ENCODE assay signal across 8 mouse cellular contexts in genomic region chr6:55451771-55452371, GRCm38 (mm10). TPM values are rescaled to one million over a fixed set of nuclear protein-coding genes. Genes with fewer than 3 reads are reported as not detected.
DNase-seq lines count a peak whose midpoint lies in the region; ATAC-seq lines count a peak whose summit lies in the region.

Gene Adcyap1r1 (plus strand): TSS chr6:55451978.

- H3K36me3 ChIP-seq in embryonic facial prominence, embryonic 15.5 days, result no peaks in the 10 kb centered on the region
- no peaks in the 10 kb centered on the region for H3K36me3 ChIP-seq in neural tube, embryonic 11.5 days (ENCODE audit: control insufficient read depth, insufficient read depth, low read length)

- no peaks in the 10 kb centered on the region for H3K9me3 ChIP-seq in embryonic facial prominence, embryonic 15.5 days (replicated peaks)
- no peaks in the 10 kb centered on the region for H3K9me3 ChIP-seq in neural tube, embryonic 11.5 days (ENCODE audit: control insufficient read depth, low read length)

- H3K9ac ChIP-seq in embryonic facial prominence, embryonic 15.5 days, result peak within 1 kb of the TSS; percentile 18; the same call in 1 of the 2 replicates
- H3K9ac ChIP-seq in neural tube, embryonic 11.5 days (ENCODE audit: low read length), result peak within 1 kb of the TSS; percentile 66

- DNase-seq in Muller cell, postnatal 12 days (ENCODE audit: inconsistent ontology term), result peak; percentile 31
- DNase-seq in adrenal gland, postnatal 36 days, result peak; percentile 29 to 54
- DNase-seq in heart, postnatal 4 days, result peak; percentile 43
- peak; percentile 70 to 75 for DNase-seq in left cerebral cortex, postnatal 14 days (ENCODE audit: low spot score in 2 of 2)
- peak; percentile 88 for DNase-seq in neural tube, embryonic 11.5 days (ENCODE audit: low spot score)
- no peak for DNase-seq in spleen, postnatal 36 days (ENCODE audit: low spot score in 2 of 2)
- no peak for DNase-seq in T-cell, adult 2 months (ENCODE audit: low spot score)

- peak; percentile 52; the same call in 1 of the 2 replicates for ATAC-seq in embryonic facial prominence, embryonic 15.5 days (ENCODE audit: insufficient number of reproducible peaks, low FRiP score, low TSS enrichment, low read depth)
- ATAC-seq in neural tube, embryonic 11.5 days (ENCODE audit: insufficient read depth, low FRiP score, low TSS enrichment), result peak; percentile 93

- under 1% methylated on average over 50 of the region's 58 CpGs for WGBS in embryonic facial prominence, embryonic 15.5 days
- 0% methylated on average over 56 of the region's 58 CpGs for WGBS in neural tube, embryonic 11.5 days

- peaks cover 45% of the 10 kb centered on the region for H3K27me3 ChIP-seq in embryonic facial prominence, embryonic 15.5 days
- H3K27me3 ChIP-seq in neural tube, embryonic 11.5 days (ENCODE audit: control insufficient read depth, insufficient read depth, low read length), result peaks cover 12% of the 10 kb centered on the region; the same call in 1 of the 2 replicates

- peak within 1 kb of the TSS; percentile 49 for H3K4me3 ChIP-seq in embryonic facial prominence, embryonic 15.5 days (replicated peaks)
- H3K4me3 ChIP-seq in neural tube, embryonic 11.5 days (ENCODE audit: low read depth, low read length), result peak within 1 kb of the TSS; percentile 53

- intact Hi-C loops in left cerebral cortex, postnatal 14 days (cut with DNase I), result loop anchor here (2.0 kb wide), 1 partner anchor 55 kb away; no protein-coding TSS in a partner anchor

- no peak within 1 kb of the TSS for H3K27ac ChIP-seq in embryonic facial prominence, embryonic 15.5 days (replicated peaks)
- peak within 1 kb of the TSS; percentile 78 for H3K27ac ChIP-seq in neural tube, embryonic 11.5 days (ENCODE audit: low read depth, low read length)

- H3K4me1 ChIP-seq in embryonic facial prominence, embryonic 15.5 days, result peaks cover 16% of the 10 kb centered on the region
- H3K4me1 ChIP-seq in neural tube, embryonic 11.5 days (ENCODE audit: control insufficient read depth, insufficient read depth, low read length), result peaks cover 9% of the 10 kb centered on the region

- H3K4me2 ChIP-seq in embryonic facial prominence, embryonic 15.5 days (replicated peaks), result peak within 1 kb of the TSS; percentile 92
- H3K4me2 ChIP-seq in neural tube, embryonic 11.5 days (ENCODE audit: low read depth), result peak within 1 kb of the TSS; percentile 86

RNA-seq across cellular contexts. Expression of gene Adcyap1r1, which starts in this region (rescaled TPM):
- 10 to 100 TPM; 23.8 to 35.7 TPM for total RNA-seq in adrenal gland, postnatal 36 days (2021)
- 2.3 TPM in 2 replicates for polyA plus RNA-seq in embryonic facial prominence, embryonic 15.5 days (2015; fragmentation: Nextera tagmentation; extraction: Ambion mirVana)
- total RNA-seq in heart, postnatal 4 days (2021), result 10 to 100 TPM in 1 of 2 experiments, 1 to 10 TPM in 1; 8.6 to 11.9 TPM
- total RNA-seq in left cerebral cortex, postnatal 14 days (2021), result 100 to 1,000 TPM; 113 to 126 TPM
- 18.1 and 18.3 TPM in 2 replicates for polyA plus RNA-seq in neural tube, embryonic 11.5 days (2014; fragmentation: Nextera tagmentation; extraction: Ambion mirVana)

Comparison
In these comparisons a context has a peak if more than half of its experiments do, and no peak if none do; other contexts are left out.
1. DNase-seq: peak in Muller cell, postnatal 12 days (single experiment), adrenal gland, postnatal 36 days (2 of 2), heart, postnatal 4 days (single experiment), left cerebral cortex, postnatal 14 days (2 of 2) and neural tube, embryonic 11.5 days (single experiment); none in spleen, postnatal 36 days (0 of 2) and T-cell, adult 2 months (single experiment).